Mouse (Mus musculus) E14TG2a.4 (cell line): Measurements from ENCODE around the gene Mcpt8.
"Not testable (repeated sequence)": the region's sequence is repeated elsewhere in the genome, so short reads cannot be mapped to it uniquely, and the experiment has no call there.

ENCODE experiments used
- CTCF ChIP-seq: conservative IDR thresholded peaks from 2 replicates; pipeline ENCODE4 v1.5.1; 2014; ENCODE audit warnings: low read length
- NANOG ChIP-seq: IDR thresholded peaks from 2 replicates; pipeline ENCODE4 v1.6.1; 2014; ENCODE audit warnings: borderline replicate concordance, low read length, mixed read lengths
- POU5F1 ChIP-seq: IDR thresholded peaks from 2 replicates; pipeline ENCODE4 v1.6.1; 2014; ENCODE audit warnings: low read length, borderline replicate concordance

DNA sequence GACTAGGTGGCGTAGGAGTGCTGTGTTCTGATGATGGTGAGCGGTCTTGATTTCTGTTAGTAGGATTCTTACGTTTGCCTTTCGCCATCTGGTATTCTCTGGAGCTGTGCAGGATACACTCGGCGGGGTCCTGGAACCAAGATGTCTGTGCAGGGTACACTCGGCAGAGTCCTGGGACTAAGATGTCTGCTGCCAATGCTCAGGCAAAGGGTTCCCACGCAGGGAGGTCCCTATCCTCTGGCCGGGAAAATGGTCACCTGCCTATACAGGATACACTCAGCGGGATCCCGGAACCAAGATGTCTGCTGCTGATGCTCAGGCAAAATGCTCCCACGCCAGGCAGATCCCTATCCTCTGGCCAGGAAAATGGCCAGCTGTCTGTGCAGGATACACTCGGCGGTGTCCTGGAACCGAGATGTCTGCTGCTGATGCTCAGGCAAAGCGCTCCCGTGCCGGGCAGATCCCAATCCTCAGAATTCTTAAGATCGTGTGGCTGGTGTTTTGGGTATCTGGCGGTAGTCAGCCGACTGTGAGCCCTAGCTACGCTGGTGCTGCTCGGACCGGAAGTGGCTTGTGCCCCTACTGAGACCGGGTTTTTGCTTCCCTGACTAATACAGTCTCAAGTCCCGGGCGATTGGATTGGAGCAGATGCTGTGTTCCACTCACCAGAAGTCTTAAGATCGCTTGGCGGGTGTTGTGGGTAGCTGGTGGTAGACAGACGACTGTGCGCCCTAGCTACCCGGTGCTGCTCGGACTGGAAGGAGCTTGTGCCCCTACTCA is 30.6 kb upstream of the Mcpt8 start:
- not testable (repeated sequence) for TF ChIP-seq CTCF, POU5F1, NANOG
